Mouse (Mus musculus) erythroblast, adult 5-6 weeks (primary cell): Measurements from ENCODE around the gene Ddi2. TPM values are rescaled to one million over a fixed set of nuclear protein-coding genes. Genes with fewer than 3 reads are reported as not detected.

Experiments
- ATAC-seq: replicated peaks from 2 replicates; pipeline ENCODE4 v1.8.0; 2016; ENCODE audit warnings: moderate number of reproducible peaks, mild to moderate bottlenecking, moderate TSS enrichment, inconsistent platforms; ENCODE audit not compliant: poor library complexity, low FRiP score, severe bottlenecking
- total RNA-seq, 2 experiments: library from RNA; stranded (forward) in 1 of 2; stranded (reverse) in 1 of 2; fragments of 150-400 nt in 1 of 2; fragments of 200-764, 138-1000 nt in 1 of 2; gene quantifications; 2 replicates each; pipeline versions ENCODE4 v1.2.3 to v1.2.4; 2015 to 2017; ENCODE audit warnings: low replicate concordance in 2 of 2

Gene Ddi2
- total RNA-seq, 2 experiments from 2014 or later: 14.8 to 17.7 TPM

DNA sequence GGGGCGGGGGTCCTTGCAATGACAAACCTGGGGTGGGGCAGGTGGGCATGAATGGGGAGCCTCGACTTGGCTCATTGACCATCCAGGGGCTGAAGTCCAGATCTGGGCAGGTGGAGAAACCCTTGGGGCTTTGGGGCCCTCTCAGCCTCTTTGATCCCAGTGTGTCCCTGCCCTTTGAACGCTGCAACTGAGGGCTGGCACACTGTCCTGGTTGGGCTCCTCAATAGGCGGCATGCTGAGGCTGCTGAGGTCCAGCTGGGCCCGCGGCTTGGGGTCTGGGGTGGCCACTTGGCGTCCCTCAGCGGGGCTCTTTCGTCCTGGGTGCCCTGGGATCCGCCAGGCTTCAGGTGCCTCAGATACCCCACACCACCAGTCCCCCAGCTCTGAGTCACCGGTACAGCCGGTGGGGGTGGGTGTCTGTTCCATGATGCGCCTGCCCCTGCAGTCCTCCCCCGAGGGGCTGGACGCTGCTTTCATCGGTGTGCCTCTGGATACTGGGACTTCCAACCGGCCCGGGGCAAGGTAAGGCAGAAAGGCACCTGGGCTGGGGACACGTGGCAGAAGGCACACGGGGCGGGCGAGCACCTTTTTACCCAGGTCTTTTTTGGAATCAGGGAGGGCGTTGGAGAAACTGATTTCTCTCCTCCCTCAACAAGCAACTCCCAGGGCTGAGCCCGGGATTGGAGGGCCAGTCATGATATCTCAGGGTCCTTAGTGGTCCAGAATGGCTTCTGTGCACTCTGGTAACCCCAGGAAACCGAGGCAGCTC is 23.5 kb upstream of the Ddi2 start, which contains the start of gene Agmat:
Gene Agmat, plus strand, starts transcription at position 95 of the 769 bp plus-strand sequence.
- no peak for ATAC-seq

- ATAC-seq: no peak
These were observed 19.2 kb upstream of the Ddi2 start for GRCm38 (mm10) chr4:141742381-141742780.

DNA sequence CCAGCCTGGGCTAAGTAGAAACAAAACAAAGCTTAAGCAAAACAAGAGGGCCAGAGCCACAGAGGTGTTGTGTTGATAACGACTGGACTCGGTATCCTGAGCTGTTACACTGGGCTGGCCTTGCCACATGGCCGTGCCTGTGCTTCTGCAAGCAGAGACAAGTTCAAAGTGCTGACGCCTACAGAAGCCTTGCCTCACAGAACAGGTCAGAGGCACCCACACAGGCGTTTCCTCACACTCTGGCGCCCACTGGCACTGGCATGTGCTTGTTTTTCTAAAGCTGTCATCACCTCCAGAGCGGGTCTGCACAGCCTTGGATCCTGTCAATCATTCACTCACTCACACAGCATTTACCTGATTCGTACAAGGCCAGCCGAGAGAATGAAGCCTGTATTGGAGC is 18.6 kb upstream of the Ddi2 start:
- ATAC-seq: no peak

GRCm38 (mm10) chr4:141738015-141738414 is 14.8 kb upstream of the Ddi2 start:
- ATAC-seq: no peak

DNA sequence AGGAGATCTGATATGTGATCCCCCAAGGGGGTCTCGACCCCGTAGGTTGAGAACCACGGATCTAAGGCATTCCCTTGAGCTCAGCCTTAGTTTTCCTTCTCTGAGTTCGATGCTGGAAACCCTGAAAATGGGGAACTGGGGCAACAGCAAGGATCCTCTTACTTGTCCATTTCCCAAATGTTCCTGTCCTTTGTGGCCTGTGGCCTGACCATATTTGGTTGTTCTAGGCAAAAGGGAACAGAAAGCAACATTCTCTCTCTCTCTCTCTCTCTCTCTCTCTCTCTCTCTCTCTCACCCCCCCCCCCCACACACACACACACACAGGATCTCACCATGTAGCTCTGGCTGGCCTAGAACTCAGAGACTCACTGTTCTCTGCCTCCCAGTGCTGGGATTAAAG is 13.6 kb upstream of the Ddi2 start:
- ATAC-seq: no peak

GRCm38 (mm10) chr4:141735206-141735560 is 12.0 kb upstream of the Ddi2 start:
- no peak for ATAC-seq

DNA sequence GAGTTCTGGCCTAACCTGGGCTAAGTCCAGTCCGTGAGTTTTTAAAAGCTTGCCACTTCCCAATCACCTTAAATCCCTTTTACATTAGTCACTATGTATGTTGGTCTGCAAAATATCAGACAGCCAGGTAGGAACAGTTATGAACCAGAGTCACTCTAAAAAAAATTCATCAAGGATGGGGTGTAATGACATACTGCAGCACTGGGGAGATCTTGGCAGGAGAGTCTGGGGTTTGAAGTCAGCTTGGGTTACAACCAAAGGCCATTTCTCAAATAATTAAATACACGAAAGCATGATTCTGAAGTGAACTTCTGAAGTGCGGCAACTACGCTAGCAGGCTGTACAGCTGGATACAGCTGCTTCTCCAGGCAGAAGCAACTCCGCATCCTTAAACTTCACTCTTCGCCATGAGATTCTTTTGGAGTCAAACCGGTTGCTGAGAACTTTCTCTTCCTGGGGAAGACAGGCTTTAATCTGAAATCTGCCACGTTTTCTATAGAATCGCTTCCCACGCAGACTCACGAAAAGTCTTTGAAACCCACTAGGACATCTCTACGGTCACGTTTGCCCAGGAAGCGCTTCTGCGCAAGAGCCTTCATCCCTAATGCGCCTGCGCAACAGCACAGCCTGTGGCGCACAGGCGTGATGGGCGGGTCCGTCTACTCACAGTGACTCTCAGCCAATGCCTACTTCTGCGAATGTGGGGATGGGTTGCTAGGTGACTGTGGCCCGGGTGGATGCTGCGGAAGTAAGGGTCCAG is 11.4 kb upstream of the Ddi2 start:
- peak; percentile 98 for ATAC-seq

- no peak for ATAC-seq
These were observed 8.5 kb upstream of the Ddi2 start for GRCm38 (mm10) chr4:141731766-141732165.

DNA sequence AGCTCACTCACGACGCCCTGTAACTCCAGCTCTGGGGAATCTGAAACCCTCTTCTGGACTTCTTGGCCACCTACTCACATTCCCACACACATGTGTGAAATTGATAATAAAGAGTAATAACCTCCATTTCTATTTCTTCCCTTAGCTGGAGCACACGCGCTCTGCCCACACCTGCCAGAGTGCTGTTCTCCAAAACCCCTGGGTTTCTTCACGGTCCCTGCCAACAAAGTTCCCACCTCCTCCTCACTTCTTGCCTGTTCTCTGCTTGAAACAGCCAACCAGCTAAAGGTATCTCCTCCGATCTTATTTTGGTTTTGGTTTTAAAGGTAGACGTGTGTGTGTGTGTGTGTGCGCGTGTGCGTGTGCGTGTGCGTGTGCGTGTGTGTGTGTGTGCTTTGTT is 7.2 kb upstream of the Ddi2 start:
- no peak for ATAC-seq

DNA sequence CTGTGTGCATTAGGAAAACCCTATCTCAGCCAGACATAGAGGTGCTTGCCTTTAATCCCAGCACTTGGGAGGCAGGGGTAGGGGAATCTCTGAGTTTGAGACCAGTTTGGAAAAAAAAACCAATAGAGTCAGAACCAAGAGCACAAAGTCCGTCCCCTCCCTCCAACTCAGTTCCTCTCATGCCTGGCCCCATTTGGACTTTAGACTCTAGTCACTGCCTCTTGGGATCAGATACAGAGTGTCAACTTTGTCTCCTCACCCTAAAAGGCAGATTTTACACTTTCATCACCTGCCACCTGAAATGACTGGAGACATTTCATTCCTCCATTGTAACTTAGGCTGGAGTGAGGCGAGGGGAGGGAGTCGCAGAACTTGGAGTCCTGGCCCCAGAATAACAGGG is 6.0 kb upstream of the Ddi2 start:
- ATAC-seq: no peak

DNA sequence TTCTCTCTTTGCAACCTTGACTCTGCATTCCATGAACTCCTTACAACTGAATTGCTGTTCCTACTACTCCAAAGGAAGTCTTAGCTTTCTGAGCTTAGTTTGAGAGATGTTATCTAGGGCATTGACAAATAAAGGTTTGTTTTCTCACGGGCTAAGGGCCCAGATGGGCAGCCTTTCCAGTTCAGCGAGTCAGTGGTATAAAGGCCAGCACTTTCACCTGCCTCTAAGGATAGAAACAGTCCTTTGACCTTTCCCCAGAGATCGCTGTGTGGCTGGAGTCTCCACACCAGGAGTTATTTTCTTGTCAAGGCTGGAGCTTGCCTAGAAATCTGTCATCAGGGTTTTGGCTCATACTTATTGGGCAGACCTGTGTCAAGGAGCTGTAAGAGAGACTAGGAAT is 2.5 kb upstream of the Ddi2 start:
- no peak for ATAC-seq

DNA sequence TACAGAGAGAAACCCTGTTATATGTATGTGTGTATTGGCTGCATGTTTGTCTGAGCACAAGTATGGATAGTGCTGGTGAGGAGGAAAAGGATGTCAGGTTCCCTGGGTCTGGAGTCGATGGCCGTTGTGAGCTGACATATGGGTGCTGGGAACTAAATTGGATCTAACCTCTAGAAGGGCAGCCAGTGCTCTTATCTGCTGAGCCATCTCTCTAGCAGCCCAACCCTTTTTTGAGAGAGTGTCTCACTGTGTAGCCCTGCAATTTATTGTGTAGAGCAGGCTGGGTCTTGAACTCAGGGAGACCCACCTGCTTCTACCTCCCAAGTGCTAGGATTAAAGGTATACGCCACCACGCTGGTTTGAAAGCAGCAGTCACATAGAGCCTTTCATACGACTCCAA is 2.1 kb upstream of the Ddi2 start:
- ATAC-seq: no peak

DNA sequence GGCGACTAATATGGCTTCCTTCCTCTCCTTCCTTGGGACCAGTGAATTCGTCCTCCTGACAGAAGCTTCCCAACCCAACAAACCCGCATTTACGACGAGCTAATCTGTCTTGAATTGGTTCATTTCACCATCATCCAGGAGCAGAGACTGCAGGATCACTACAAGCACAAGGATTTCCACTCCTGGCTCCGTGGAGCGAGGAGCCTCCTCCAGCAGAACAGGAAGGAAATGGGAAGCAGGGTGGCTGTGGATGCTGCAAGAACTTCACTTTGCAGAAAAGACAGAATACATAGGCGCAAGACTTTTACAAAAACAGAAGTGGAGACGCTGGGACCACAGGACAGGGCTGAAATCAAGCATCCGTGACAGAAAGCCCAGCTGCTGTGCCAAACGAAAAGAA is 1.4 kb upstream of the Ddi2 start:
- ATAC-seq: no peak

- ATAC-seq: peak; percentile 22; the same call in 1 of the 2 replicates
These were observed 452 bp upstream of the Ddi2 start for GRCm38 (mm10) chr4:141723673-141724068.

DNA sequence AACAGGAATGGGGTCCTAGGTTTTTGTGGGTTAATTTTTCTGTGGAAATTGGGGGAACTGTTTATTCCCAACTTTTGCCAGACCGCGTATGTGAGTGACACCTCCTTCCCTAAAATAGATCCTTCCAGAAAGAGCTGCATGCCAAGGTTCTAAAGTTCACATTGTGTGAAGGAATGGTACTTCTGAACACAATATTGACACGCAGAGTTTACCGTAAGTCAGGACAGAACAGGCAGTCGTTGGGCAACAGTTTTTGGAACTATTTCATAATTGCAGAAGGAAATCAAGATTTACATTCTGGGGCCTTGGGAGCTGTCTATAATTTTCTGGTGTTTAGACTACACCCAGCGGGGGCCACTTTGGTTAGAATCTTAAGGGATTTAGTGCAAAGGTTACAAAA is 1.3 kb downstream of the Ddi2 start:
- no peak for ATAC-seq

DNA sequence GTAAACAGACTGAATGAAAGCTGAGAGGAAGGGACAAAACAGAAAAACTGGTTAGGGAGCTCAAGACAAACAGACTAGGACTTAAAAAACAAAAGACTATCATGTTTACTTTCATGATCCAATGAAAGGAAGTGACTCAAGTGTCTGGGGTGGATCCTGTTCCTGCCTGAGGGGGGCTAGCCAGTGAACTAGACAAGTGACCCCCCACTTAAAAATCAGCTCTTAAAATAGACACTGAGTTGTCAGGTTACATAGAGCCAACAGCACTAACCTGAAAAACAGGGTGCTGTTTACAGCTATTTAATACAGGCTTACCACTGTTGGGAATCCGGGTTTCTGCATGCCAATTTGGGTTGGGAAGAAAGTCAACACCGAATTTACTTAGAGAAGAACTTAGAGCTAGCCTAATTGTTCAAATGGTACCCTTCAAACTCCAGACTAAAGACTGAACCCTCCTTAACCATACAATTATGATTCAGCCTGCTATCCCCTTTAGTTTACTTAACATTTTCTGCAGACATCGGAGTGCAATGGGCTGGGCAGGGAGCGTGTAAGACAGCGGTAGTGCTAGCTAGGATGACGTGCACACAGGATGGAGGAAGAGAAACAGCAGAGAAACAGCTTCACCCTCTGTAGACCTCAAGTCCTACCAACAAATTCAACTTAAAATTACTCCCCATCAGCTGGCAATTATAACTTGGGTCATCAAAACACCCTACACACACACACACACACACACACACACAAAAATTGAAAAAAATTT is 2.3 kb downstream of the Ddi2 start:
- ATAC-seq: peak; percentile 51; the same call in 1 of the 2 replicates

GRCm38 (mm10) chr4:141719304-141719703 is 3.9 kb downstream of the Ddi2 start:
- ATAC-seq: no peak

GRCm38 (mm10) chr4:141717633-141718032 is 5.6 kb downstream of the Ddi2 start:
- no peak for ATAC-seq

- ATAC-seq: peak; percentile 35; the same call in 1 of the 2 replicates
These were observed 8.2 kb downstream of the Ddi2 start for GRCm38 (mm10) chr4:141715027-141715426.

GRCm38 (mm10) chr4:141713598-141714142 is 9.5 kb downstream of the Ddi2 start:
- ATAC-seq: no peak
